Mouse (Mus musculus) embryonic fibroblast, embryonic 13.5 days (primary cell): ENCODE data around the gene Atg101.

ENCODE experiments used
- CTCF ChIP-seq: IDR thresholded peaks from 2 replicates; pipeline ENCODE4 v1.5.1; 2011; ENCODE audit warnings: mild to moderate bottlenecking, control low read depth, low read length, moderate library complexity, borderline replicate concordance; ENCODE audit not compliant: insufficient read depth
- POLR2A ChIP-seq: IDR thresholded peaks from 2 replicates; pipeline ENCODE4 v1.6.1; 2011; ENCODE audit warnings: low read depth, mild to moderate bottlenecking, control low read depth, low read length, moderate library complexity

DNA sequence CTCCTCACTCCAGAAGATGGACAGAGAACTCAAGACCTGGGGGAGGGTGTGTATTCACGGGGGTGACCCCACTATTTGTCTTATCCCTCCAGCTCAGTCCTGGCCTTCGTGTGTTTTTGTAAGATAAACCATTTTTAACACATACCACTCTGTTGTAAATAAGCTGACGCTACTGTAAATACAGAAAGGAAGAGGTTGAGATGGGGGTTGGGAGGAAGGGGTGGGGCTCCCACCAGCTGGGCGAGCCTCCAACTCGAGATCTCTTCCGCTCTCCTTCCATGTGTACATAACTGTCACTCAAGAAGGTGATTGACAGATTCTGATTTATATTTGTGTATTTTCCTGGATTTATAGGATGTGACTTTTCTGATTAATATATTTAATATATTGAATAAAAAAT is 9.7 kb upstream of the Atg101 start:
- TF ChIP-seq CTCF (no peak), POLR2A (no peak)
